Mouse (Mus musculus): ENCODE data around the gene Srd5a3. TPM values are rescaled to one million over a fixed set of nuclear protein-coding genes. Genes with fewer than 3 reads are reported as not detected.

Srd5a3 gene
- polyA plus RNA-seq, 1 experiment from 2014 or later = 36.1 TPM

DNA sequence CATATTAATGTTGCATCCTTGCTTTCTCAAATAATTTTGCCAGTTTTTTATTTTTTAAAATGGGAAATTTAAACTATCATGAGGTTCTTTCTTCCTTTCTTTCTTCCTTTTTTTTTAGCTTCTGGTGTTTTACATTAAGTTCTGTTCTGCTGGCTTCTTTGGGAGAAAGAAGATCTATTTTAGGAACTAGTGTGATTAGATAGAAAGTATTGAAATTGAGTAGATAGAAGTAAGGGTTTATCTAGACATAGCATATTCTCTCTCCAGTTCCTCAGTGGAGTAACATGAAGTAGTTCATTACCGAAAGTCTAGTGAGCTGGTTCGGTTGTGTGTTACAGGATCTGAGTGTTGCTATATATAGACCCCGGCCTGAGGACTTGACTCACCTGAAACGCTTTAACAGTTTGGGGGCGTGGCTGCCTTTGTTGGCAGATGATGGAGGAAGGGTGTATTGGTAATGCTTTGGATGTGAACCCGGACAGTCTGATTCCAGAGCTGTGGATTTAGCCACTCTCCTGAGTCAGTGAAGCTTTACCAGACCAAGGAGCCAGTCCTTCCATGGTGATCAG is 54.4 kb downstream of the Srd5a3 start:
- Histone ChIP-seq H3K4me3 (replicated peaks) (no peak overlapping the region), H3K27ac (replicated peaks) (no peak overlapping the region), H3K4me2 (replicated peaks) (no peak overlapping the region), H3K9ac (no peak overlapping the region), H3K4me1 (peaks cover 7% of the 10 kb centered on the region), H3K9me3 (replicated peaks) (no peaks in the 10 kb centered on the region), H3K36me3 (peaks cover 19% of the 10 kb centered on the region; the same call in 1 of the 2 replicates), H3K27me3 (no peaks in the 10 kb centered on the region)
- ATAC-seq (ENCODE audit: insufficient number of reproducible peaks, low FRiP score, low TSS enrichment, low read depth) = no peak
- WGBS = 71% methylated on average over 6 of the region's 6 CpGs

DNA sequence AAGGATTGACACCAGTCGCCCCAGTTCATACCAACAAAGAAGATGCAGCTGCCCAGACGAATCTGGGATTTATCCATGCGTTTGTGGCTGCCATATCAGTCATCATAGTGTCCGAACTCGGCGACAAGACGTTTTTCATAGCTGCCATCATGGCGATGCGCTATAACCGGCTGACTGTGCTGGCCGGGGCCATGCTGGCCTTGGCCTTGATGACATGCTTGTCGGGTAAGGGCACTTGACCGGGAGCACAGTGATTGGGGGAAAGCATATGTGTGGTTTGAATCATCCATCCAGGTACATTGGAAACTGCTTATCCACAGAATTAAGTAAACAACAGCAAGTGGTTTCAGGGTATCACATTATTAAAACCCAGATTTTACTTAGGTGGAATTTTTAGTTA is 59.3 kb downstream of the Srd5a3 start:
- no peaks in the 10 kb centered on the region for H3K27me3 ChIP-seq

DNA sequence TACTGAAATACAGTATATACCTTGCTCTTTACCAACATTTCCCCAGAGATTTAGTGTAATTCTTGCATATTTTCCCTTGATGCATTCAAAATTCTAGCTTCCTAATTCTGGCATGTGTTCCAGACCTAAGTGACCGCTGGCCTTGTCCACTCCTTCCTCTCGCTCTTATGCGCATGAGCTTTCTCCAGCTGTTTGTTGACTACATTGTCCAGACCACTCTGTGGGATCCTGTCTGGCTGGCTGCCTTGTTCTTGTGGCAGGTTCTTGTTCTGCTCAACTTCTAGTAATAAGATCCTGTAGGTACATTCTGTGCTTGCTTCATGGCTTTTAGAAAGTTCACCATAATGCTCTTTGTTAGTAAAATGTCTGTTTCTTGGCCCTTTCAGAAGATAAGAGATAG is 63.1 kb downstream of the Srd5a3 start:
- WGBS = 82% methylated on average over 3 of the region's 3 CpGs
- Histone ChIP-seq H3K27ac (replicated peaks) (no peak overlapping the region), H3K9me3 (replicated peaks) (no peaks in the 10 kb centered on the region), H3K9ac (no peak overlapping the region), H3K4me2 (replicated peaks) (no peak overlapping the region), H3K27me3 (no peaks in the 10 kb centered on the region), H3K4me3 (replicated peaks) (no peak overlapping the region), H3K36me3 (peaks cover 70% of the 10 kb centered on the region), H3K4me1 (no peaks in the 10 kb centered on the region)
- no peak for ATAC-seq (ENCODE audit: insufficient number of reproducible peaks, low FRiP score, low TSS enrichment, low read depth)

More for the DNA sequence above, 59.3 kb downstream of the Srd5a3 start:
- no peak overlapping the region for H3K27ac ChIP-seq (replicated peaks)
- no peak overlapping the region for H3K4me2 ChIP-seq (replicated peaks)
- H3K36me3 ChIP-seq = peaks cover 50% of the 10 kb centered on the region
- H3K4me3 ChIP-seq (replicated peaks) = no peak overlapping the region
- peaks cover 3% of the 10 kb centered on the region; the same call in 1 of the 2 replicates for H3K4me1 ChIP-seq
- no peak for ATAC-seq (ENCODE audit: insufficient number of reproducible peaks, low FRiP score, low TSS enrichment, low read depth)
- H3K9me3 ChIP-seq (replicated peaks) = no peaks in the 10 kb centered on the region
- H3K9ac ChIP-seq = no peak overlapping the region
- WGBS = 93% methylated on average over 13 of the region's 13 CpGs

Other genes with a start within 250 kb of the Srd5a3 start
- 24.3 and 24.8 TPM in 2 replicates for gene Kdr, start 161.8 kb upstream of the Srd5a3 start, polyA plus RNA-seq (2015; fragmentation: Nextera tagmentation; extraction: Ambion mirVana)
- gene Tmem165, start 43.6 kb downstream of the Srd5a3 start, polyA plus RNA-seq (2015; fragmentation: Nextera tagmentation; extraction: Ambion mirVana) = 94.0 and 99.9 TPM in 2 replicates
- 11.8 and 12.7 TPM in 2 replicates for gene Clock, start 164.5 kb downstream of the Srd5a3 start, polyA plus RNA-seq (2015; fragmentation: Nextera tagmentation; extraction: Ambion mirVana)
- not detected in 2 replicates for gene Pdcl2, start 190.9 kb downstream of the Srd5a3 start, polyA plus RNA-seq (2015; fragmentation: Nextera tagmentation; extraction: Ambion mirVana)
- 0.42 and 0.61 TPM in 2 replicates for gene Nmu, start 223.5 kb downstream of the Srd5a3 start, polyA plus RNA-seq (2015; fragmentation: Nextera tagmentation; extraction: Ambion mirVana)